Mouse (Mus musculus) E14TG2a.4 (cell line): ENCODE results near the gene Fbxo9.

Source experiments
- CTCF ChIP-seq: conservative IDR thresholded peaks from 2 replicates; pipeline ENCODE4 v1.5.1; 2014; ENCODE audit warnings: low read length
- NANOG ChIP-seq: IDR thresholded peaks from 2 replicates; pipeline ENCODE4 v1.6.1; 2014; ENCODE audit warnings: borderline replicate concordance, low read length, mixed read lengths
- POU5F1 ChIP-seq: IDR thresholded peaks from 2 replicates; pipeline ENCODE4 v1.6.1; 2014; ENCODE audit warnings: low read length, borderline replicate concordance

DNA sequence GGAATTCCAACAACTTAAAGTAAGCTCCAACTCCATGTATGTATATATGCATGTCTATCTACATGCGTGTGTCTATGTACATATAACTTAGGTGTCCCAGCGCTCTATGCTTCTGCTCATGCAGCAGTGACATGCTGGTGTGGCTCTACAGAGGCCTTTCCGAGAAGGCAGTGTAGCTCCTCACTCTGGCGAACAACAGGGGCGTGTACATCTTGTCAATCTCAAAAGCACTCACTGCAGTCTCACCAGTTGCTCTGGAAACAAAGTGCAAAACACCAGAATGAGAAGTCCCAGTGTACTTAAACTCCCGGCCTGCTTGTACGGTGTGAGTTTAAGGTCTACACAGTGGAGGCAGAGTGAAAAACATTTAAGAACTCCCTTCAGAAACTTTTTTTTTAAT lies 27.0 kb downstream of the Fbxo9 start:
- no peak for TF ChIP-seq CTCF
- TF ChIP-seq NANOG, result no peak
- TF ChIP-seq POU5F1, result no peak
